Mouse (Mus musculus) myocyte (in vitro differentiated cells): Measurements from ENCODE around the gene Dazl. TPM values are rescaled to one million over a fixed set of nuclear protein-coding genes. Genes with fewer than 3 reads are reported as not detected.

Experiments
- H3K27me3 ChIP-seq: one replicate; pipeline ENCODE4 v1.6.1; 2011; ENCODE audit not compliant: control insufficient read depth, insufficient read depth, insufficient read length
- H3K36me3 ChIP-seq: one replicate; pipeline ENCODE4 v1.6.1; 2011; ENCODE audit not compliant: control insufficient read depth, insufficient read depth
- H3K4me2 ChIP-seq: one replicate; pipeline ENCODE4 v1.6.1; 2011; ENCODE audit warnings: low read depth, control low read depth
- H3K4me3 ChIP-seq: one replicate; pipeline ENCODE4 v1.5.1; 2011; ENCODE audit warnings: mild to moderate bottlenecking, control low read depth, moderate library complexity
- H3K79me2 ChIP-seq: one replicate; pipeline ENCODE4 v1.6.1; 2011; ENCODE audit not compliant: control insufficient read depth, insufficient read depth
- H3ac ChIP-seq: one replicate; pipeline ENCODE4 v1.6.1; 2011; ENCODE audit not compliant: control insufficient read depth, insufficient read length
- CEBPB ChIP-seq: IDR thresholded peaks from 2 replicates; pipeline ENCODE4 v1.6.1; 2011; ENCODE audit warnings: mild to moderate bottlenecking, moderate library complexity; ENCODE audit not compliant: poor library complexity, insufficient read depth, severe bottlenecking
- E2F4 ChIP-seq: IDR thresholded peaks from one replicate; pipeline ENCODE4 v1.6.1; 2011; ENCODE audit warnings: mild to moderate bottlenecking, control low read depth, moderate library complexity; ENCODE audit not compliant: insufficient read depth
- MAX ChIP-seq: IDR thresholded peaks from one replicate; pipeline ENCODE4 v1.6.1; 2011; ENCODE audit warnings: low read depth, mild to moderate bottlenecking, control low read depth
- MYOD1 ChIP-seq, 3 experiments: IDR thresholded peaks; one replicate each; pipeline ENCODE4 v1.6.1; 2011; ENCODE audit warnings: control low read depth in 2 of 3, low read depth in 2 of 3, mild to moderate bottlenecking in 2 of 3, moderate library complexity in 1 of 3; ENCODE audit not compliant: insufficient read length in 2 of 3, control insufficient read depth in 1 of 3
- MYOG ChIP-seq, 3 experiments: IDR thresholded peaks; one replicate each; pipeline ENCODE4 v1.6.1; 2011; ENCODE audit warnings: control low read depth in 2 of 3, low read depth in 2 of 3, mild to moderate bottlenecking in 2 of 3; ENCODE audit not compliant: insufficient read length in 2 of 3, control insufficient read depth in 1 of 3, insufficient read depth in 1 of 3
- POLR2A ChIP-seq: IDR thresholded peaks from one replicate; pipeline ENCODE4 v1.6.1; 2011; ENCODE audit warnings: low read depth, mild to moderate bottlenecking, control low read depth, moderate library complexity; ENCODE audit not compliant: insufficient read length
- POLR2AphosphoS2 ChIP-seq: IDR thresholded peaks from one replicate; pipeline ENCODE4 v1.6.1; 2011; ENCODE audit warnings: low read depth, control low read depth; ENCODE audit not compliant: insufficient read length
- REST ChIP-seq: IDR thresholded peaks from one replicate; pipeline ENCODE4 v1.6.1; 2011; ENCODE audit warnings: mild to moderate bottlenecking, control low read depth, moderate library complexity; ENCODE audit not compliant: insufficient read depth, insufficient read length
- SRF ChIP-seq: IDR thresholded peaks from one replicate; pipeline ENCODE4 v1.6.1; 2011; ENCODE audit warnings: low read depth; ENCODE audit not compliant: control insufficient read depth, insufficient read length
- TCF12 ChIP-seq: IDR thresholded peaks from one replicate; pipeline ENCODE4 v1.6.1; 2011; ENCODE audit warnings: mild to moderate bottlenecking, control low read depth; ENCODE audit not compliant: poor library complexity, insufficient read depth, severe bottlenecking
- TCF3 ChIP-seq: IDR thresholded peaks from one replicate; pipeline ENCODE4 v1.6.1; 2011; ENCODE audit warnings: low read depth, control low read depth; ENCODE audit not compliant: insufficient read length
- USF1 ChIP-seq: IDR thresholded peaks from one replicate; pipeline ENCODE4 v1.6.1; 2011; ENCODE audit warnings: low read depth, mild to moderate bottlenecking, control low read depth, moderate library complexity
- polyA plus RNA-seq: library from polyadenylated mRNA; unstranded; fragments of >200 nt; fragmentation: generic; extraction: Trizol; gene quantifications from one replicate; pipeline ENCODE4 v1.2.1, GENCODE M21; 2012; ENCODE audit warnings: missing spikeins

The Dazl gene
- polyA plus RNA-seq = not detected

DNA sequence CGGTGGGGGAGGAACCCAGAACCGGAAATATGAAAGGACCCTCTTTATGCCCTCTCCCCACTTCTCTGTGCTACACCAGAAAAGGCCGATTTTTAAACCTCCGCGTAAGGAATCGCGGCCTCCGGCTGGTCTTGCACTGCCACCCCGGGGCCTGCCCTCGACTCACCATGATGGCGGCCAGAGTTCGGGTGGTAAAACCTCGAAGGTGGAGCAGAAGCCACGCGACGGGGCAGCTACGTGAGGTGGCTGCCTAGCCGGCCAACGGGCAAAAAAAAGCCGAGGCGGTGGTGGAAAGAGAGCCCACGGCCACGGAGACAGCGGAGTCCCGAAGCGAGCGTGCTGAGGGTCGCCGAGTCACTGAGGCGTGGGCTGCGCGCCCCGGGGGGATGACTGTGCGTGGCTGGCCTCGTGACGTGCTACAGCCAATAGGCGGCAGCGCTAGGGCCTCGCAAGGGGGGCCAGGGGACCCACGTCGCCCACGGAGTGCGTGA is at the start of gene Dazl:
Gene Dazl, minus strand, starts transcription at position 396 of the 491 bp plus-strand sequence.
- no peak within 1 kb of the TSS for H3K4me3 ChIP-seq
- no peaks in the 10 kb centered on the region for H3K36me3 ChIP-seq
- H3ac ChIP-seq = no peak within 1 kb of the TSS
- no peak within 1 kb of the TSS for H3K4me2 ChIP-seq
- no peaks in the 10 kb centered on the region for H3K79me2 ChIP-seq
- TF ChIP-seq TCF3 (no peak), E2F4 (no peak), MAX (no peak), USF1 (no peak), REST (no peak), MYOG (IDR thresholded peaks at IDR 0.05; ENCODE audit: control insufficient read depth in 1 of 3, insufficient read depth in 1 of 3, insufficient read length in 2 of 3, low read depth in 2 of 3) (no peak)
- H3K27me3 ChIP-seq = no peaks in the 10 kb centered on the region

DNA sequence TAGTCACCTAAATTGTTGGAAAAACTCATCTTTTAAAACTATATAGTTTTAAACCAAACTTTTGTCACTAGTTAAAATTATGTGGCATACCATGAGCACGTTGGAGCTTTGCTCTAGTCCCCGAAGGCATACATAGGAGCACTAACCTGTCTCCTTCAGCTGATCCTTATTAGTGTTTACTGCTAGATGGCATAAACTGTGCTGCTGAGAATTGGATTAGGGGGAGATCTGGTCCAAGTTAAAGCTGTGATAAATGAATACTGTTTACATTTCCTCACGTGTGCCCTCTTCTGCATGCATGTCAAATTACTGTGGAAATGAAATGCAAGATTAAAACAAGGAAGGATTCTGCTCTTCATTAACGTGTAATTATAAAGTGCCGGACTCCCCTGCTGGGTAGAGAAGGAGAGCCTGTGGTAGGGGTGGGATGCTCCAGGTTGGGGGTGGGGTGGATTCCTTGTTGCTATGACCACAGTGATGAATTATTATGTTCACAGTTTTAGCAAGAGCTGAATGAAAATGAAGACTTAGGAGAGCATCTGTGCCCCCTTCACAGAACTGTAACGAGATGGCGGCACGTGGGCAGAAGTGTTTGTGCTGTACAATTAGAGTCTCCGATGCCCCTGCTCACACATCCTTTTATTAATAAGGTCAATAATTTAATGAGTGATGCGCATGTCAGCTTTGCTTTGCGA is 48.6 kb upstream of the Dazl start:
- H3K4me3 ChIP-seq = no peak overlapping the region

DNA sequence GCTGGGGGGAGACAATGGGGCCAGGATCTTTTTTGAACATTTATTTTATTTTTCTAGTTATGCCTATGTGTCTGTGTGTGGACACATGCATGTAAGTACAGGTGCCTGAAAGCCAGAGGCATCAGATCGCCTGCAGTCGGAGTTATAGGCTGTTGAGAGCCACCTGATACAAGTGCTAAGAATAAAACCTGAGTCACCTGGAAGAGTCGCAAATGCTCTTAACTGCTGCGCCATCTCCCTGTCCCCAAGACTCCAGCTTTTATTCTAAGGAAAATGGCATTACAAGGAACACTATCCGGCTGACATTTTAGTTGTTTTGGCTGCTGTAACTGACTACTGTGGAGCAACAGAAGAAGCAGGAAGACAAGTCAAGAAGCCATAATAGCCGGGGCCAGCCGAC is 45.5 kb upstream of the Dazl start:
- H3K79me2 ChIP-seq = no peaks in the 10 kb centered on the region
- no peaks in the 10 kb centered on the region for H3K27me3 ChIP-seq
- H3K36me3 ChIP-seq = no peaks in the 10 kb centered on the region
- H3K4me2 ChIP-seq = no peak overlapping the region
- no peak overlapping the region for H3K4me3 ChIP-seq
- TF ChIP-seq POLR2AphosphoS2 = no peak
- TF ChIP-seq REST = no peak
- TF ChIP-seq TCF3 = no peak
- no peak for TF ChIP-seq POLR2A
- no peak for TF ChIP-seq TCF12
- no peak overlapping the region for H3ac ChIP-seq

More for the DNA sequence above, 48.6 kb upstream of the Dazl start:
- H3K27me3 ChIP-seq = no peaks in the 10 kb centered on the region
- no peak overlapping the region for H3ac ChIP-seq
- no peaks in the 10 kb centered on the region for H3K79me2 ChIP-seq
- no peak overlapping the region for H3K4me2 ChIP-seq
- no peaks in the 10 kb centered on the region for H3K36me3 ChIP-seq
- TF ChIP-seq E2F4 (no peak), REST (no peak), POLR2A (no peak), MYOG (IDR thresholded peaks at IDR 0.05; ENCODE audit: control insufficient read depth in 1 of 3, insufficient read depth in 1 of 3, insufficient read length in 2 of 3, low read depth in 2 of 3) (no peak), USF1 (no peak), TCF3 (no peak), POLR2AphosphoS2 (no peak), MYOD1 (IDR thresholded peaks at IDR 0.05; ENCODE audit: control insufficient read depth in 1 of 3, insufficient read length in 2 of 3, low read depth in 2 of 3) (no peak)

DNA sequence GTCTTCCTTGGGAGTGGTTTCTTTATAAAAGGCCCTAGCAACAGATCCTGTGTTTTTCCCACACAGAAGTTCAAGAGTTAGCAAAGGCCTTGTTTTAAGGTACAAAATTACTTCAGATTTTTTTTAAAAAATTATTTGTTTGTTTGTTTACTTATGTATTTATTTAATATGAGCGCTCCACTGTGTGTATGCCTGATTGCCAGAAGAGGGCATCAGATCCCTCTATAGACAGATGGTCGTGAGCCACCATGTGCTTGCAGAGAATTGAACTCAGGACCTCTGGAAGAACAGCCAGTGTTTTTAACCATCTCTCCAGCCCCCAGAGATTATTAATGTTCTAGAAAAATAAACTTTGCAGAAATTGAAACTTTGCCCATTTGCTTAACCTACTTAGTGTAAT is 42.3 kb upstream of the Dazl start:
- H3K36me3 ChIP-seq = no peaks in the 10 kb centered on the region
- no peaks in the 10 kb centered on the region for H3K27me3 ChIP-seq
- TF ChIP-seq POLR2AphosphoS2 (no peak), MYOD1 (IDR thresholded peaks at IDR 0.05; ENCODE audit: control insufficient read depth in 1 of 3, insufficient read length in 2 of 3, low read depth in 2 of 3) (no peak), E2F4 (no peak), CEBPB (no peak), TCF3 (no peak), TCF12 (no peak), REST (no peak), MYOG (IDR thresholded peaks at IDR 0.05; ENCODE audit: control insufficient read depth in 1 of 3, insufficient read depth in 1 of 3, insufficient read length in 2 of 3, low read depth in 2 of 3) (no peak), USF1 (no peak), MAX (no peak), SRF (no peak), POLR2A (no peak)
- no peak overlapping the region for H3K4me2 ChIP-seq
- H3K79me2 ChIP-seq = no peaks in the 10 kb centered on the region
- H3K4me3 ChIP-seq = no peak overlapping the region
- H3ac ChIP-seq = no peak overlapping the region

DNA sequence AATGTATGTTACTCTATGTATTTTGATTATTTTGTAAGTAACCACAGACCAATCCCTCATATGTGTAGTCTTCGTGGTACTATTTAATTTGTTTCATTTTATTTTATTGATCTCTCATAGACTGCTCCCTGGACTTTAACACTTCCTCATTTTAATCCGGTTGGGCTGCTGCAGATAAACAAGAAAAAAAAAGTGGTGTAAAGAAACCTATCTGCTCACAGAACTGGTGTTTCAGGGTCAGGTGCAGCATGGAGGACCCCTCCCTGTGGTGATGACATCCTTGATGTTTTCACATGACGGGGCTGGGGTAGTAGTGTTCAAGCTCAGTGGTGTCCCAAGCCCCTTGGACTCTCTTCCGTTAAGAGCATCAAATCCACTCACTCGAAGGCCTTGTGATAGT is 41.3 kb upstream of the Dazl start:
- no peak for TF ChIP-seq TCF12
- TF ChIP-seq E2F4 = no peak
- no peak for TF ChIP-seq REST
- TF ChIP-seq CEBPB = no peak
- no peak for TF ChIP-seq POLR2AphosphoS2
- no peak for TF ChIP-seq SRF
- no peak for TF ChIP-seq MYOD1 (IDR thresholded peaks at IDR 0.05; ENCODE audit: control insufficient read depth in 1 of 3, insufficient read length in 2 of 3, low read depth in 2 of 3)
- TF ChIP-seq POLR2A = no peak
- no peak for TF ChIP-seq MYOG (IDR thresholded peaks at IDR 0.05; ENCODE audit: control insufficient read depth in 1 of 3, insufficient read depth in 1 of 3, insufficient read length in 2 of 3, low read depth in 2 of 3)
- no peak for TF ChIP-seq TCF3
- TF ChIP-seq MAX = no peak
- TF ChIP-seq USF1 = no peak
- Histone ChIP-seq H3ac (no peak overlapping the region), H3K4me3 (no peak overlapping the region), H3K36me3 (no peaks in the 10 kb centered on the region), H3K79me2 (no peaks in the 10 kb centered on the region), H3K27me3 (no peaks in the 10 kb centered on the region), H3K4me2 (no peak overlapping the region)
